In the genomic region with DNA sequence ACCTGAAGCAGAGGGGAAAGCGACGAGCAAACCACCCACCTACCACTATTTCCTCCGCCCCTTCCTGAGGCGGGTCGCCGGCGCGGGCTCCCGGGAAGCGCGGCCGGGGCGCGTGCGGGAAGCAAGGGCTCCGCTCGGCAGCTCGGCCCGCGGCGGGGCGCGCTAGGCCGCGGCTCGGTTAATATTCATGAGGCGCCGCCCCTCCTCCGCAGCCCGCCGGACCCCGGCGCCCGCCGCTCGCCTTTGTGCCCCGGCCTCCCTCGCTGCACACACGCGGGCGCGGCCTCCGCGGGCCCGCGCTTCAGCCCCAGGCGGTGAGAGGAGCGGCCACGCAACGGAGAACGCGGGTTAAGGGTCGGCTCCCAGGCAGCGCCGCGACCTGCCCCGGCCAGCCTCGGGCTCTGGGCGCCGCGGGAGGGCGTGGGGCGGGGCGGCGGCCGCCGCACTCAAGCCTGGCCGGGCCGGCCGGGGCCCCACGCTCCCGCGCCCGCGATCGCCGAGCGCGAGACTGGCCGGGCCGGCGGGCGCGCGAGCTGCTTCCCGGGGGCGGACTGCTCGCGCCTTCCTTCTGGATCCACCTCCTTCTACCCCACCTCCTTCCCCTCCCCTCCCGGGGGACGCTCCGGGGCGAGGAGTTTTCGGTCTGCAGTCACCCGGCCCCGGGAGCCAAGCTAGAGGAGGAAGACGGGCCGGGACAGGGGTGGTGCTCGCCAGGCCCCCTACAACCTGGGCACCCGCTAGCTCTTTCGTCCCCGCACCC, we compare ENCODE assay signal across 8 mouse cellular contexts. TPM values are rescaled to one million over a fixed set of nuclear protein-coding genes. Genes with fewer than 3 reads are reported as not detected.
DNase-seq lines count a peak whose midpoint lies in the region; ATAC-seq and TF ChIP-seq lines count a peak whose summit lies in the region.

Arhgap21 (minus strand) TSS at position 441 of the 760 bp plus-strand sequence.

- no peak for TF ChIP-seq CTCF in brain, embryonic 14.5 days (IDR thresholded peaks at IDR 0.05; ENCODE audit: borderline replicate concordance, extremely low read depth, insufficient read depth, insufficient read length)

- H3K9me3 ChIP-seq in forebrain, embryonic 11.5 days (ENCODE audit: control insufficient read depth, low read length): no peaks in the 10 kb centered on the region
- no peaks in the 10 kb centered on the region for H3K9me3 ChIP-seq in heart, embryonic 14.5 days (ENCODE audit: control insufficient read depth, low read length)
- H3K9me3 ChIP-seq in liver, embryonic 13.5 days (replicated peaks): no peaks in the 10 kb centered on the region
- no peaks in the 10 kb centered on the region for H3K9me3 ChIP-seq in stomach, embryonic 15.5 days

- TF ChIP-seq POLR2A in brain, embryonic 14.5 days (IDR thresholded peaks at IDR 0.05; ENCODE audit: borderline replicate concordance, extremely low read depth, insufficient read depth, insufficient read length, poor library complexity, severe bottlenecking): peak; percentile 85

- peak within 1 kb of the TSS; percentile 87 for H3K4me2 ChIP-seq in forebrain, embryonic 11.5 days (ENCODE audit: low read depth, low read length, severe bottlenecking)
- peak within 1 kb of the TSS; percentile 91 for H3K4me2 ChIP-seq in heart, embryonic 14.5 days (ENCODE audit: low read length)
- H3K4me2 ChIP-seq in liver, embryonic 13.5 days: peak within 1 kb of the TSS; percentile 84
- peak within 1 kb of the TSS; percentile 65 for H3K4me2 ChIP-seq in stomach, embryonic 15.5 days

- H3K27me3 ChIP-seq in forebrain, embryonic 11.5 days (ENCODE audit: control insufficient read depth, insufficient read depth, low read length): no peaks in the 10 kb centered on the region
- H3K27me3 ChIP-seq in heart, embryonic 14.5 days (ENCODE audit: control insufficient read depth, insufficient read depth, low read length): no peaks in the 10 kb centered on the region
- H3K27me3 ChIP-seq in liver, embryonic 13.5 days: no peaks in the 10 kb centered on the region
- H3K27me3 ChIP-seq in stomach, embryonic 15.5 days (replicated peaks): no peaks in the 10 kb centered on the region

- H3K27ac ChIP-seq in forebrain, embryonic 11.5 days (ENCODE audit: low read depth, low read length): peak within 1 kb of the TSS; percentile 99
- peak within 1 kb of the TSS; percentile 94 to 99 for H3K27ac ChIP-seq in heart, embryonic 14.5 days (replicated peaks in 1 of 2; ENCODE audit: control insufficient read depth in 1 of 2, insufficient read depth in 1 of 2, low read depth in 2 of 2, low read length in 2 of 2)
- H3K27ac ChIP-seq in liver, embryonic 13.5 days: peak within 1 kb of the TSS; percentile 99
- H3K27ac ChIP-seq in stomach, embryonic 15.5 days: peak within 1 kb of the TSS; percentile 99

- ATAC-seq in forebrain, embryonic 11.5 days (replicated peaks; ENCODE audit: low FRiP score): peak; percentile 78
- peak; percentile 57 for ATAC-seq in heart, embryonic 14.5 days (ENCODE audit: insufficient number of reproducible peaks, insufficient read depth, low FRiP score, low read depth)
- ATAC-seq in liver, embryonic 13.5 days (ENCODE audit: low read depth): peak; percentile 45
- ATAC-seq in stomach, embryonic 15.5 days (ENCODE audit: insufficient read depth, low FRiP score, low read depth): peak; percentile 71

- peaks cover 9% of the 10 kb centered on the region for H3K4me1 ChIP-seq in forebrain, embryonic 11.5 days (replicated peaks; ENCODE audit: control insufficient read depth, insufficient read depth, low read length)
- H3K4me1 ChIP-seq in heart, embryonic 14.5 days (ENCODE audit: control insufficient read depth in 2 of 2, insufficient read depth in 2 of 2, low read length in 2 of 2): peaks cover 6 to 29% of the 10 kb centered on the region in 2 experiments
- peaks cover 42% of the 10 kb centered on the region for H3K4me1 ChIP-seq in liver, embryonic 13.5 days (replicated peaks)
- peaks cover 10% of the 10 kb centered on the region; the same call in 1 of the 2 replicates for H3K4me1 ChIP-seq in stomach, embryonic 15.5 days

- DNase-seq in CD4-positive, CD25-positive, alpha-beta regulatory T cell, adult 2 months (ENCODE audit: low read depth, low spot score): peak; percentile 59
- peak; percentile 87 for DNase-seq in brain, embryonic 14.5 days (ENCODE audit: low read depth)
- peak; percentile 90 for DNase-seq in forebrain, embryonic 11.5 days (ENCODE audit: low spot score)
- DNase-seq in kidney, postnatal 10 days: peak; percentile 85
- DNase-seq in liver, embryonic 13.5 days: peak; percentile 38
- DNase-seq in neural tube, embryonic 10.5 days (ENCODE audit: extremely low spot score, low spot score): peak; percentile 83

- no peaks in the 10 kb centered on the region for H3K36me3 ChIP-seq in forebrain, embryonic 11.5 days (ENCODE audit: control insufficient read depth, insufficient read depth, low read length)
- no peaks in the 10 kb centered on the region for H3K36me3 ChIP-seq in heart, embryonic 14.5 days (ENCODE audit: control insufficient read depth, insufficient read depth, low read length)
- H3K36me3 ChIP-seq in liver, embryonic 13.5 days: no peaks in the 10 kb centered on the region
- no peaks in the 10 kb centered on the region for H3K36me3 ChIP-seq in stomach, embryonic 15.5 days

- H3K4me3 ChIP-seq in forebrain, embryonic 11.5 days (ENCODE audit: low read depth, low read length): peak within 1 kb of the TSS; percentile 93
- peak within 1 kb of the TSS; percentile 72 to 95 for H3K4me3 ChIP-seq in heart, embryonic 14.5 days (ENCODE audit: control insufficient read depth in 1 of 2, insufficient read depth in 1 of 2, low read depth in 1 of 2, low read length in 2 of 2)
- H3K4me3 ChIP-seq in liver, embryonic 13.5 days (replicated peaks): peak within 1 kb of the TSS; percentile 96
- peak within 1 kb of the TSS; percentile 93 for H3K4me3 ChIP-seq in stomach, embryonic 15.5 days (replicated peaks)

- WGBS in forebrain, embryonic 11.5 days: under 1% methylated on average over 89 of the region's 102 CpGs
- WGBS in heart, embryonic 14.5 days: under 1% methylated on average over 81 of the region's 102 CpGs
- WGBS in liver, embryonic 13.5 days (ENCODE audit: insufficient replicate concordance): under 1% methylated on average over 86 of the region's 102 CpGs
- whole genome bisulfite sequencing in stomach, embryonic 15.5 days: under 1% methylated on average over 85 of the region's 102 CpGs

- H3K9ac ChIP-seq in forebrain, embryonic 11.5 days (ENCODE audit: low read length): peak within 1 kb of the TSS; percentile 100
- H3K9ac ChIP-seq in heart, embryonic 14.5 days (ENCODE audit: low read length): peak within 1 kb of the TSS; percentile 99
- peak within 1 kb of the TSS; percentile 99 for H3K9ac ChIP-seq in liver, embryonic 13.5 days
- peak within 1 kb of the TSS; percentile 90 for H3K9ac ChIP-seq in stomach, embryonic 15.5 days

RNA-seq across cellular contexts. Expression of gene Arhgap21, which starts in this region (rescaled TPM):
- polyA plus RNA-seq in brain, embryonic 14.5 days (2012; rRNA removed): 62.6 and 107 TPM in 2 replicates
- 56.9 and 61.2 TPM in 2 replicates for polyA plus RNA-seq in forebrain, embryonic 11.5 days (2014; fragmentation: Nextera tagmentation; extraction: Ambion mirVana)
- polyA plus RNA-seq in heart, embryonic 14.5 days (2014; fragmentation: Nextera tagmentation; extraction: Ambion mirVana): 27.4 and 28.0 TPM in 2 replicates
- polyA plus RNA-seq in liver, embryonic 13.5 days (2015; fragmentation: Nextera tagmentation; extraction: Ambion mirVana): 6.7 and 6.9 TPM in 2 replicates
- 11.9 and 14.5 TPM in 2 replicates for polyA plus RNA-seq in stomach, embryonic 15.5 days (2015; fragmentation: Nextera tagmentation; extraction: Ambion mirVana)

Comparison
In these comparisons a context has a peak if more than half of its experiments do, and no peak if none do; other contexts are left out.
1. Peak in every context shown above with its lines: DNase-seq, ATAC-seq, H3K4me3 ChIP-seq and H3K27ac ChIP-seq.
2. DNase-seq: peak in every context shown above with its lines; median percentile 90 in forebrain, embryonic 11.5 days; 87 in brain, embryonic 14.5 days; 85 in kidney, postnatal 10 days; 83 in neural tube, embryonic 10.5 days; 59 in CD4-positive, CD25-positive, alpha-beta regulatory T cell, adult 2 months; 38 in liver, embryonic 13.5 days.